Mouse (Mus musculus): ENCODE measurements around the gene Cpne2. TPM values are rescaled to one million over a fixed set of nuclear protein-coding genes. Genes with fewer than 3 reads are reported as not detected.

The Cpne2 gene
- polyA plus RNA-seq, 1 experiment from 2014 or later = 5.8 TPM

DNA sequence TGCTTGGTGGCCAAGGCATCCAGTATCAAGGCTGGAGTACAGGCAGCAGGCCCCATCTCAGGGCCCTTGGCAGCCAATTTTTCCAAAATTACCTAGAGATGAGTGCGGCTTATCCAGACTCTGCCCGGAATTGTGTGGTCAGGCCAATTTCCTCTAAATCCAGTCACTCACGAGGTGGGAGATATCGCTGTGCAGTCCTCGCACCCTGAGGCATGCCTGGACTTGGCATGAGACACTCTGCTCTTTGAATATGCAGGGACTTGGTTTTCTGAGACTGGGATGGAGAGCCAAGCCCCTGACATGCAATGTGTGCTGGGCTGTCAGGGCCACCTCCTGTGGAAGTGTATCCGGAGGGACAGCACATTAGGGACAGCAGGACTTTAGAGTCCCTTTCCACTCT is 33.2 kb downstream of the Cpne2 start:
- Histone ChIP-seq H3K27me3 (ENCODE audit: control insufficient read depth, insufficient read depth, low read length) (no peaks in the 10 kb centered on the region), H3K27ac (ENCODE audit: low read length) (no peak overlapping the region), H3K4me3 (ENCODE audit: low read length) (no peak overlapping the region), H3K9me3 (replicated peaks; ENCODE audit: control insufficient read depth, low read length) (no peaks in the 10 kb centered on the region), H3K9ac (ENCODE audit: low read length) (no peak overlapping the region), H3K4me1 (ENCODE audit: control insufficient read depth, insufficient read depth, low read length) (no peaks in the 10 kb centered on the region), H3K36me3 (ENCODE audit: control insufficient read depth, insufficient read depth) (no peaks in the 10 kb centered on the region), H3K4me2 (ENCODE audit: low read depth, low read length) (no peak overlapping the region)
- no peak for ATAC-seq (replicated peaks; ENCODE audit: extremely low read depth, insufficient read depth, low FRiP score)
- WGBS = 65% methylated on average over 6 of the region's 6 CpGs

DNA sequence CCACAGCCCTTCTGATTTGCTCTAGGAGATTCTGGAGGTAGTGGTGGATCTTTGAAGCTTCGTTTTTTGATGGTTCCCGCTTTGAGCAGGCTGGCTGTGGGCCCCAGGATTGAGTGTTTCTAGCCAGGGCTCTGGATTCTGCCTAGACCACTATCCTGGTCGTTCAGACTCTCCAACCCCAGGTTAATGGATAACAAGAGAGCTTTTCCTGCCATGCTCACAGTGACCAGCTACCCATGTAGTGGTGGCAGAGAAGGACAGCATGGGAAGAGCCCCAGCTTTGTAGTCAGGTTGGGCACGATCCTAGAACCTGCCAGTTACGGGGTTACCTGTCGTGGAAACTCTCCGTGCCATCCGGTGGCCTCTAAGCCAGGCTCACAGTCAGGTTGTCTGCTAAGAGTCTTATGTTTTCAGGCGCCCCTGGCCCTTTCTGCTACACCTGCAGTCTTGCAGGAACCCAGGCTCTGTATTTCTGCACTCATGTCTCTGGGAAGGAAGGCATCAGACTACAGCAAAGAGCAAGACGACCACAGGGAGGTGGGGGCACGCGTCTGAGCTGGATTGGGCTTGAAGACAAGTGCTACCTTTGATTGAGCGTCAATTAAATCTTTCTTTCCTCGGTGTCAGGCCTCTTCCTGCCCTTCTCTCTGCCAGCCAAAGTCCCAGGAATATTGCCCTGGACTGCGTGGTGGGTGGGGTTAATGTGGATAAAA is 33.8 kb downstream of the Cpne2 start:
- WGBS = 72% methylated on average over 15 of the region's 15 CpGs

DNA sequence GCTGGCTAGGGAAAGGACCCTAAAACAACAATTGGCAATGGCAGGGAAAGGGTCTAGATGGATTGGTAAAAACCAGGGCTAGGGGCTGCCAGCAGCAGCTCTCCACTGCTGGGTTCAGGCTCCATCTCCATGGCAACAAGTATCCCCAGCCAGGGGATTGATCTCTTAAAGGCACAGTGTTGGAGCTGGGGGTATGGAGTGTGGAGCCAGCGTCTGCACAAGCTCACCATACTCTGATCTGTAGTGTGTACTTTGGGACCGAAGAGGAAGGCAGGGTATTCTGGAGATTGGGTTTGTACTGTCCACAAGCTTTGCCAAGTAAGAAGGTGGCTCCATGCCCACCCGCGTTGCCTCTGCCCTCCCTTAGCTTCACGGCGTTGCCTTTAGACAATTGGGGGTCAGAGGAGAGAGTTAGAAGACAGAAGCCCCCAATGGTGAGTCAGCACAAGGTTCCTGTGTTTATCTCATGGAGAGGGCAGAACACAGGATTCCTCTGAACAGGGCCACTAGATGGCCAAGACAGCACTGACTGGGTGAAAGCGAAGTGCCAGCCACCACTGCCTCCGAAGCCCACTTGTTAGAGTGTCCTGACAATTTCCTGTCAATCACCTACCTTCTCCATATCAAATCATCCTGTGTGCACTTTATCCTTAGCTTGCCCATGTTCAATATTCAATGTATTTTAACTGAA is 34.5 kb downstream of the Cpne2 start:
- H3K36me3 ChIP-seq (ENCODE audit: control insufficient read depth, insufficient read depth) = no peaks in the 10 kb centered on the region
- no peak overlapping the region for H3K4me2 ChIP-seq (ENCODE audit: low read depth, low read length)
- no peaks in the 10 kb centered on the region for H3K9me3 ChIP-seq (replicated peaks; ENCODE audit: control insufficient read depth, low read length)
- no peak overlapping the region for H3K27ac ChIP-seq (ENCODE audit: low read length)
- H3K4me3 ChIP-seq (ENCODE audit: low read length) = no peak overlapping the region
- H3K9ac ChIP-seq (ENCODE audit: low read length) = no peak overlapping the region
- no peak for ATAC-seq (replicated peaks; ENCODE audit: extremely low read depth, insufficient read depth, low FRiP score)
- H3K4me1 ChIP-seq (ENCODE audit: control insufficient read depth, insufficient read depth, low read length) = no peaks in the 10 kb centered on the region
- 68% methylated on average over 8 of the region's 8 CpGs for WGBS
- H3K27me3 ChIP-seq (ENCODE audit: control insufficient read depth, insufficient read depth, low read length) = no peaks in the 10 kb centered on the region

More for the DNA sequence above, 33.8 kb downstream of the Cpne2 start:
- no peaks in the 10 kb centered on the region for H3K9me3 ChIP-seq (replicated peaks; ENCODE audit: control insufficient read depth, low read length)
- H3K9ac ChIP-seq (ENCODE audit: low read length) = no peak overlapping the region
- no peak overlapping the region for H3K4me3 ChIP-seq (ENCODE audit: low read length)
- no peak overlapping the region for H3K4me2 ChIP-seq (ENCODE audit: low read depth, low read length)
- H3K27ac ChIP-seq (ENCODE audit: low read length) = no peak overlapping the region
- H3K27me3 ChIP-seq (ENCODE audit: control insufficient read depth, insufficient read depth, low read length) = no peaks in the 10 kb centered on the region
- no peak for ATAC-seq (replicated peaks; ENCODE audit: extremely low read depth, insufficient read depth, low FRiP score)
- H3K36me3 ChIP-seq (ENCODE audit: control insufficient read depth, insufficient read depth) = no peaks in the 10 kb centered on the region
- no peaks in the 10 kb centered on the region for H3K4me1 ChIP-seq (ENCODE audit: control insufficient read depth, insufficient read depth, low read length)

DNA sequence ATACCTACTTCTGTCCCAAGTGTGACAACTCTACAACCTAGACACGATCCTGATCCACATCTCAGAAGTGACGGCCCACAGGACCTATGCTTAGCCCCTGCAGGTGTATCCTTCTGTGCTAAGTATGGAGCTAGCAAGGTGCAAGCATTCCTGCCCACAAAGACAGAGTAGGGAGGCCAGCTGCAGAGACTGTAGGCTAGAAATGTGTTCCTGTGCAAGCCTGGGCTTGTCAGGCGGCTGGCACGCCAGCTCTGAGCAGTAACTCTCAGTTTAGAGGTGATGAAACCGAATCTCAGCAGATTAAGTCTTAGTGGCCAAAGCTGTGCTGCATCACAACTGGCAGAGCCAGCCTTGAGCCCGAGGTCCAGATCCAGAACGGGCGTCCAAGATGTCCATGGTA is 35.3 kb downstream of the Cpne2 start:
- no peaks in the 10 kb centered on the region for H3K4me1 ChIP-seq (ENCODE audit: control insufficient read depth, insufficient read depth, low read length)
- WGBS = 80% methylated on average over 8 of the region's 8 CpGs
- ATAC-seq (replicated peaks; ENCODE audit: extremely low read depth, insufficient read depth, low FRiP score) = no peak
- no peak overlapping the region for H3K4me2 ChIP-seq (ENCODE audit: low read depth, low read length)
- no peak overlapping the region for H3K27ac ChIP-seq (ENCODE audit: low read length)
- no peak overlapping the region for H3K9ac ChIP-seq (ENCODE audit: low read length)
- peaks cover 2% of the 10 kb centered on the region; the same call in 1 of the 2 replicates for H3K36me3 ChIP-seq (ENCODE audit: control insufficient read depth, insufficient read depth)
- H3K4me3 ChIP-seq (ENCODE audit: low read length) = no peak overlapping the region
- H3K9me3 ChIP-seq (replicated peaks; ENCODE audit: control insufficient read depth, low read length) = no peaks in the 10 kb centered on the region
- no peaks in the 10 kb centered on the region for H3K27me3 ChIP-seq (ENCODE audit: control insufficient read depth, insufficient read depth, low read length)

GRCm38 (mm10) chr8:94569419-94569818 is 36.6 kb downstream of the Cpne2 start:
- Histone ChIP-seq H3K4me3 (ENCODE audit: low read length) (no peak overlapping the region), H3K27me3 (ENCODE audit: control insufficient read depth, insufficient read depth, low read length) (no peaks in the 10 kb centered on the region), H3K27ac (ENCODE audit: low read length) (no peak overlapping the region), H3K4me1 (ENCODE audit: control insufficient read depth, insufficient read depth, low read length) (no peaks in the 10 kb centered on the region), H3K9ac (ENCODE audit: low read length) (no peak overlapping the region), H3K9me3 (replicated peaks; ENCODE audit: control insufficient read depth, low read length) (no peaks in the 10 kb centered on the region), H3K36me3 (ENCODE audit: control insufficient read depth, insufficient read depth) (peaks cover 11% of the 10 kb centered on the region), H3K4me2 (ENCODE audit: low read depth, low read length) (no peak overlapping the region)
- no peak for ATAC-seq (replicated peaks; ENCODE audit: extremely low read depth, insufficient read depth, low FRiP score)
- 65% methylated on average over 1 of the region's 1 CpGs for WGBS

GRCm38 (mm10) chr8:94571896-94572295 is 39.1 kb downstream of the Cpne2 start:
- Histone ChIP-seq H3K9ac (ENCODE audit: low read length) (no peak overlapping the region), H3K4me1 (ENCODE audit: control insufficient read depth, insufficient read depth, low read length) (no peaks in the 10 kb centered on the region), H3K27me3 (ENCODE audit: control insufficient read depth, insufficient read depth, low read length) (no peaks in the 10 kb centered on the region), H3K9me3 (replicated peaks; ENCODE audit: control insufficient read depth, low read length) (no peaks in the 10 kb centered on the region), H3K4me2 (ENCODE audit: low read depth, low read length) (no peak overlapping the region), H3K4me3 (ENCODE audit: low read length) (no peak overlapping the region), H3K36me3 (ENCODE audit: control insufficient read depth, insufficient read depth) (peaks cover 26% of the 10 kb centered on the region), H3K27ac (ENCODE audit: low read length) (no peak overlapping the region)
- 71% methylated on average over 2 of the region's 2 CpGs for WGBS
- no peak for ATAC-seq (replicated peaks; ENCODE audit: extremely low read depth, insufficient read depth, low FRiP score)

- WGBS = 82% methylated on average over 16 of the region's 16 CpGs
- Histone ChIP-seq H3K27me3 (ENCODE audit: control insufficient read depth, insufficient read depth, low read length) (no peaks in the 10 kb centered on the region), H3K9me3 (replicated peaks; ENCODE audit: control insufficient read depth, low read length) (no peaks in the 10 kb centered on the region), H3K27ac (ENCODE audit: low read length) (no peak overlapping the region), H3K4me3 (ENCODE audit: low read length) (no peak overlapping the region), H3K4me2 (ENCODE audit: low read depth, low read length) (no peak overlapping the region), H3K4me1 (ENCODE audit: control insufficient read depth, insufficient read depth, low read length) (no peaks in the 10 kb centered on the region), H3K36me3 (ENCODE audit: control insufficient read depth, insufficient read depth) (peaks cover 35% of the 10 kb centered on the region), H3K9ac (ENCODE audit: low read length) (no peak overlapping the region)
- ATAC-seq (replicated peaks; ENCODE audit: extremely low read depth, insufficient read depth, low FRiP score) = no peak
Observed at GRCm38 (mm10) chr8:94574159-94574907, 41.5 kb downstream of the Cpne2 start.

DNA sequence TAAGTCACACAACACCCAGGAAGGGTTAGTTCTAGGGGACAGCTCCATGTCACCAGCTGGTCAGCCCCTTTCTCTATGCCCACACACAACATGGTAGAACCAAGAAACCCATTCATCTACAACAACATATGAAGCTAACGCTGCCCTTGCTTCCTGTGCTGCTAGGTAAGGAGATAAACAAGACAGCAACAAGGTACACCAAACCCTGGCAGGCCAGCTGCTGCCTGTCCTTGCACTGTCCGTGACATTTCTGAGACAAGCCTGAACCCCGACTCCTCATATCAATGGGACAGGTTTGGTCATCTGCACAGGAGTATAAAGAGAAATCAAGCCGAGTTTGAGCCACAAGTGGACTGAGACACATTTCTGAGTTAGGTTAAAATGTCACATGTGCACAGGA is 42.4 kb downstream of the Cpne2 start:
- no peaks in the 10 kb centered on the region for H3K9me3 ChIP-seq (replicated peaks; ENCODE audit: control insufficient read depth, low read length)
- H3K4me1 ChIP-seq (ENCODE audit: control insufficient read depth, insufficient read depth, low read length) = no peaks in the 10 kb centered on the region
- H3K4me2 ChIP-seq (ENCODE audit: low read depth, low read length) = no peak overlapping the region
- no peak overlapping the region for H3K9ac ChIP-seq (ENCODE audit: low read length)
- no peak overlapping the region for H3K4me3 ChIP-seq (ENCODE audit: low read length)
- no peaks in the 10 kb centered on the region for H3K27me3 ChIP-seq (ENCODE audit: control insufficient read depth, insufficient read depth, low read length)
- peaks cover 36% of the 10 kb centered on the region for H3K36me3 ChIP-seq (ENCODE audit: control insufficient read depth, insufficient read depth)
- no peak overlapping the region for H3K27ac ChIP-seq (ENCODE audit: low read length)
- 85% methylated on average over 4 of the region's 4 CpGs for WGBS
- no peak for ATAC-seq (replicated peaks; ENCODE audit: extremely low read depth, insufficient read depth, low FRiP score)

All from heart, embryonic 16.5 days (tissue).